Mouse (Mus musculus): ENCODE measurements around the gene Fam174b.

DNA sequence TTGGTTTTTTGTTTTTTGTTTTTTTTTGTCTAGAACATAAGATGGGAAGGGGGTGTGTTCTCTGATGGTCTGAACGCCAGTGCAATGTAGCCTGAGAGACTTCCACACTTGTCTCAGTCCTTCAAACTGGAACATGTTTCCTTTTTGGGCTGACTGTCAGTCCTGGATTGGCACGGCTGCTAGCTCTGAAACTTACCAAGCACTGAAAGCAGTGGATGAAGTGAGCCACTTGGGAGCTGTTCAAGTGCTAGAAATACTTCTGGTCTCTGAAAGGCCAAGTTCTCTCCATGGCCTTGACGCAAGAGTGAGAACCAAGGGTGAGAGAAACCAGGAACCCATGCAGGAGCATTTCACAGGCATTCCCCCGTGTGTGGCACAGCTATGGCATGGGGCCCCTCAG, 29.1 kb downstream of the Fam174b start:
- TF ChIP-seq CTCF (IDR thresholded peaks at IDR 0.05; ENCODE audit: control insufficient read depth, insufficient read depth, low read length) (no peak), POLR2A (IDR thresholded peaks at IDR 0.05; ENCODE audit: borderline replicate concordance, control insufficient read depth, low read depth, low read length) (no peak)
